Mouse (Mus musculus): ENCODE measurements around the gene Fkbp11.

The Fkbp11 gene

DNA sequence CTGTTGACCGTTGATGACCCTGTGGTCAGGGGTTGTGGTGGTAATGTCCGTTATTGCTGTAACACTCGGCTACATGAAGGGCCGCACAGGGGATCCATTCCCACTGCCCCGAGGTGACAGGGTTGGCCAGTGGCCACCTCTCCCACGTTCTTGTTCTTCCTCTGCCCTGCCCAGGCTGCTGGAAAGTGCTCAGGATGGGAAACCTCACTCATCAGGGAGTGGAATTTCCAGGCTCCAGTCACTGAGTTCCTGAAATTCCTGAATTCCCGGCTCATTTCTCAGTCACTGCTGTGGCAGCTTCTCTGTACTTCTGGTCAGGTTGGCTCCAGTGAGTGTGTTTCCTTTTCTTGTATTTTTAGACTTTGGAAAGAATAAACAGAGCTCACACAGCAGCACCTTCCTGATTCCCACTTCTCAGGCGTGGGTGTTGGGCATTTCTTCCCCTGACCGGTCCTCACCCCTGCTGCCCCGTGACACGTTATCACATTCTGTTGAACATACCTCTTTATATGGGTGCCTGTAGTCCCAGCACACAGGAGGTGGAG is 35.8 kb downstream of the Fkbp11 start:
- DNase-seq (ENCODE audit: low spot score) = no peak

- no peak for DNase-seq (ENCODE audit: low spot score)
These were observed 36.4 kb downstream of the Fkbp11 start for GRCm38 (mm10) chr15:98691486-98692147.

DNA sequence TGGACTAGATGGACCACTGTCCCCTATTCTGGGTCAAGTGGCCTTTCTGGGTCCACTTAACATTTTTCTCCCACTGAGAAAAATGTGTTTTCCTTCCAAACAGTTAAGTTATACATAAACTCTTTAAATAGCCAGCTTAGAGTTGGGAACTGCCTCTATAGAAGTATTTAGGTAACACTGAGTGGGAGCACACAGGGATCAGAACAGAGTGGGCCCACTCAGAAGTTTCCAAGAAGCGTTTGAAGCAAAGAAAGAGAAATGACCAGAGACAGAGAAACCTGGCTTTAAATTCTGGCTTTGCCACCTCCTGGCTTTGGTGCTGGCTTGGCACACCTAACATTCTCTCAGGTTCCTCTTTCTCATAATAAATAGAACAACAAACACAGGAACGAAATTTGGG is 38.3 kb downstream of the Fkbp11 start:
- DNase-seq (ENCODE audit: low spot score) = no peak

- peak; percentile 52 for DNase-seq (ENCODE audit: low spot score)
These were observed 42.1 kb downstream of the Fkbp11 start for GRCm38 (mm10) chr15:98685926-98686325.

GRCm38 (mm10) chr15:98683746-98684145 is 44.3 kb downstream of the Fkbp11 start:
- no peak for DNase-seq (ENCODE audit: low spot score)

- no peak for DNase-seq (ENCODE audit: low spot score)
These were observed 44.8 kb downstream of the Fkbp11 start for GRCm38 (mm10) chr15:98683177-98683576.

GRCm38 (mm10) chr15:98681633-98682032 is 46.4 kb downstream of the Fkbp11 start:
- DNase-seq (ENCODE audit: low spot score) = no peak

DNA sequence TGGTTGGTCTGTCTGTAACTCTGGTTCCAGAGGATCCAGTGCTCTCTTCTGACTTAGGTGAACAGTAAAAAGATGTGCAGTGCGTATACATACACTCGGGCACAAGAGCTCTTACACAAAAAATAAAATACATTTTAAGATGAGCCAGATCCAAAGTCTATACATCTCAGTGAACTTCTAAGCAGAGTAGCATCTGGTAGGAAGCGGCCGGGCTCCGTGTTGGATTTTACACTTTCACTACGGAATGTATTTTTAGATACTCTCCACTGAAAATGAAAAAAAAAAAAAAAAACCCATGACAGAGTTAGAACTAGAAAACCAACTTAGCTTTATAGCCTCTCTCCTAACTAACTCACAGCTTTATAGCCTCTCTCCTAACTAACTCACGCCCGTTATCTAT is 47.3 kb downstream of the Fkbp11 start:
- DNase-seq (ENCODE audit: low spot score) = no peak

DNA sequence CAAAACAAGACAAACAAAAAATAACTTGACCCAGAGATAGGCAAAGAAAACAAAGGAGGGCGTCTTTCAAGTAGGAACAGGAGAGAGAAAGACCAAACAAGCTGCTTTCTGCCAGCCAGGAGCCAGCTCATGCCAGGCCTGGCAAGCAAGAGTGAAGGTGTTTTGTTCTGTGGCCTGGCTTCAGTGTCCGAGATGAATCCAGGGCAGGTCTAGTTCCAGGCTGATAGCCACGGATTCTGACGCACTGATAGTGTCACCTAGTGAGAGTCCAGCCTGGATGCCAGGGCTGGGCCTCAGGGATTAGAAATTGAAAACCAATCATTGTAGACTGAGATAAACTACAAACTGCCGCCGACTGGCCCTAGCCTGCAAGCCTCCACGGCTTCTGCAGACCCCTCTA is 50.0 kb downstream of the Fkbp11 start:
- no peak for DNase-seq (ENCODE audit: low spot score)

- DNase-seq (ENCODE audit: low spot score) = peak; percentile 81
These were observed 50.9 kb downstream of the Fkbp11 start, which contains the start of gene Rnd1 for GRCm38 (mm10) chr15:98676940-98677728. TSS of gene Rnd1 (minus strand) at chr15:98677461.

DNA sequence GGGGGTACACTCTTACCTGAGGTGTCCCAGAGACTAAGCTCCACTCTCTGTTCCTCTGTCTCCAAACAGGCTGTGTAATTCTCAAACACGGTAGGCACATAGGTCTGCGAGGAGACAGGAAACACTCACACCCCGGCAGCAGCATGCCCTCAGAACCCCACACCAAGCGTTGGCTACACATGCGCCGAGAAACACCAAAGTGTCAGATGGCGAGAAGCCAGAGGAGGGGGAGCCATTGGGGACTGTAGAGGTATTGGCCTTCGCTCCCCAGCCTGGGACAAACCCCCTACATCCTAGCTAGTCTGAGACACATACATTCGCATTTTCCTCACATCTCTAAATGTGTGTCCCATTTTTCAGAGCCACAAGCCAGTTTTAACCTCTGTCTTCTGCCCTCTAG is 51.5 kb downstream of the Fkbp11 start:
- no peak for DNase-seq (ENCODE audit: low spot score)

GRCm38 (mm10) chr15:98675634-98676250 is 52.3 kb downstream of the Fkbp11 start:
- no peak for DNase-seq (ENCODE audit: low spot score)

DNA sequence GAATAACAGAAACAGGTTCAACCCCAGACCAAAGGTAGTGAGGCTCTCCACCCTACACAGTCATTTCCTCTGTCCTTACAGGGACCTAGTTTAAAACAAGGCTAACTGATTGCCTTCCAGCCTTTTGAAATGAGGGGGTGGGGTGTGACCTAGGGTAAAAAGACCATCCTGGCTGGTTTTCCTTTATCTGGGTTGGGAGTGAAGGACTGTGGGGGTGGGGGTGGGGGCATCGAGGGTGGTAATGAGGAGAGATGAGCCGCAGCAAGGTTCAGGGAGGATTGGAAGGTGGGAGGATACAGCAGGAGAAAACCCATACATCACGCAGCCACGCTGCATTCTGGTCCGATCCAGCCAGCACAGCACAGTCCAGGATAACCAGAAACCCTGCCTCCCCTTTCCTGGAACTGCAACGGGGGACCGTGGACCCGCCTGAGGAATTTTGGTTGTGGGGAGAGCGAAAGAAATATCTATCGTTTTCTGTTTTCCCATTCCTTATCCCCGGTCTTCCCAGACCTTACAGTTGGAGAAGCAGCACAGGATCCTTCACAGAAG is 52.9 kb downstream of the Fkbp11 start:
- no peak for DNase-seq (ENCODE audit: low spot score)

All from testis, postnatal 14 days (tissue).